Mouse (Mus musculus) cortical plate, adult 2 months (tissue): ENCODE measurements at regions not wholly inside any gene's neighbourhood (a gene's known extent, or its start where the extent isn't known, plus 50 kb on each side); places are given as distances from the start of the nearest gene placed in this dataset.

Source experiments
- CTCF ChIP-seq: fragments of 200-500 bp; IDR thresholded peaks from 2 replicates; pipeline ENCODE4 v1.5.1; 2011; ENCODE audit warnings: mild to moderate bottlenecking, control low read depth, low read length; ENCODE audit not compliant: insufficient read depth; ENCODE audit errors: extremely low read depth
- POLR2A ChIP-seq: fragments of 200-500 bp; IDR thresholded peaks from 2 replicates; pipeline ENCODE4 v1.6.1; 2011; ENCODE audit warnings: mild to moderate bottlenecking, low read length, control low read depth; ENCODE audit not compliant: insufficient read depth; ENCODE audit errors: extremely low read depth

DNA sequence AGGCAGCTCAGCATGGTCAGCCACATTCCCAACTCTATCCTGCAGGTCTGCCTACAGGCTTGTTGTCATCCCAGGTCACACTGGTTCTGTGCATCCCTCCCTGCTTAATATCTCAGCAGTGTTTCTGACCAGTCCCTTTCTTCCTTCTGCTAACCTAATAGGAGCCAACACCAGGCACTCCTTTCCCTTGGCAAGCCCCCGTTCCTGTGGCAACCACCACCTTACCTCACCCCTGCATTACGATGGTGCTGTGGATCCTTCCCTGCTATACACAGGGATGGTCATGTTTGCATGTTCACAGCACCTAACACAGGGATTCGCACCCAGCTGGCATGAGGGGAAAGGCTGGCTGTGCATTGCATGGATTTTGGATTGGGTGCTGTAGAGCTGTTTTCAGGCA lies 50.8 kb upstream of the Arhgap20 start:
- no peak for TF ChIP-seq CTCF
- no peak for TF ChIP-seq POLR2A
